Mouse (Mus musculus): ENCODE measurements at regions not wholly inside any gene's neighbourhood (a gene's known extent, or its start where the extent isn't known, plus 50 kb on each side); places are given as distances from the start of the nearest gene placed in this dataset.

- Histone ChIP-seq H3K36me3 (replicated peaks in 1 of 2; ENCODE audit: control insufficient read depth in 1 of 2, insufficient read depth in 1 of 2, low read length in 1 of 2) (no peaks in the 10 kb centered on the region), H3K27ac (ENCODE audit: insufficient read depth, low read depth) (no peak overlapping the region)
- in situ Hi-C loops (cut with MboI; ENCODE audit: low pct_ligation_motif_present, low pct_unique_long_range_greater_than_20kb, low sequenced_read_pairs), result loop anchor here (10.0 kb wide), 1 partner anchor 84 kb away; no protein-coding TSS in a partner anchor
Measured at GRCm38 (mm10) chr3:54570501-54570900, 122.1 kb upstream of the Supt20 start.

GRCm38 (mm10) chr3:54577851-54578250 lies 114.8 kb upstream of the Supt20 start:
- H3K9me3 ChIP-seq (replicated peaks; ENCODE audit: low read length), result peaks cover 4% of the 10 kb centered on the region
- TF ChIP-seq RCOR1 (conservative IDR thresholded peaks at IDR 0.05; ENCODE audit: low read depth, low read length) (no peak), CHD2 (IDR thresholded peaks at IDR 0.05; ENCODE audit: low read length) (no peak), SIN3A (IDR thresholded peaks at IDR 0.05; ENCODE audit: low read length) (no peak), IRF4 (IDR thresholded peaks at IDR 0.05; ENCODE audit: low read depth, low read length) (no peak), NRF1 (IDR thresholded peaks at IDR 0.05; ENCODE audit: low read depth, low read length) (no peak), JUN (IDR thresholded peaks at IDR 0.05; ENCODE audit: insufficient read depth, low read depth, low read length) (no peak), EP300 (IDR thresholded peaks at IDR 0.05; ENCODE audit: low read length) (no peak), MAX (IDR thresholded peaks at IDR 0.05; ENCODE audit: low read length) (no peak), JUND (conservative IDR thresholded peaks at IDR 0.05; ENCODE audit: low read depth, low read length) (no peak), POLR2A (IDR thresholded peaks at IDR 0.05; ENCODE audit: low read depth, low read length) (no peak), PAX5 (IDR thresholded peaks at IDR 0.05; ENCODE audit: low read length) (no peak), USF1 (IDR thresholded peaks at IDR 0.05; ENCODE audit: low read depth, low read length) (no peak), GABPA (IDR thresholded peaks at IDR 0.05; ENCODE audit: insufficient replicate concordance, low read depth, low read length) (no peak), ZMIZ1 (IDR thresholded peaks at IDR 0.05; ENCODE audit: low read depth, low read length) (no peak), ZKSCAN1 (IDR thresholded peaks at IDR 0.05; ENCODE audit: borderline replicate concordance, low read depth, low read length) (no peak), CHD1 (IDR thresholded peaks at IDR 0.05; ENCODE audit: low read depth, low read length) (no peak), UBTF (IDR thresholded peaks at IDR 0.05; ENCODE audit: low read depth, low read length) (no peak), SMC3 (IDR thresholded peaks at IDR 0.05; ENCODE audit: low read depth, low read length) (no peak), USF2 (conservative IDR thresholded peaks at IDR 0.05; ENCODE audit: low read depth, low read length) (no peak), MYC (IDR thresholded peaks at IDR 0.05; ENCODE audit: low read depth, low read length) (no peak)
- dilution Hi-C loops (cut with MboI; ENCODE audit: extremely low pct_ligation_motif_present, extremely low pct_unique_long_range_greater_than_20kb, low sequenced_read_pairs), result no loop called here

More at GRCm38 (mm10) chr3:54570501-54570900, 122.1 kb upstream of the Supt20 start:
- no peak overlapping the region for H3K4me3 ChIP-seq (replicated peaks in 1 of 3; ENCODE audit: low read depth in 2 of 3, low read length in 2 of 3, poor library complexity in 1 of 3)
- peak; percentile 23 for DNase-seq (ENCODE audit: extremely low read depth)
- dilution Hi-C loops (cut with MboI; ENCODE audit: extremely low pct_ligation_motif_present, extremely low pct_unique_long_range_greater_than_20kb, low sequenced_read_pairs), result no loop called here
- H3K9me3 ChIP-seq (replicated peaks; ENCODE audit: low read length), result peaks cover 7% of the 10 kb centered on the region
- TF ChIP-seq SMC3 (IDR thresholded peaks at IDR 0.05; ENCODE audit: low read depth, low read length) (peak; percentile 56), TBP (conservative IDR thresholded peaks at IDR 0.05; ENCODE audit: low read depth, low read length) (no peak), IRF4 (IDR thresholded peaks at IDR 0.05; ENCODE audit: low read depth, low read length) (no peak), HCFC1 (IDR thresholded peaks at IDR 0.05; ENCODE audit: low read depth, low read length) (no peak), CTCF (conservative IDR thresholded peaks at IDR 0.05 in 1 of 2, IDR thresholded peaks at IDR 0.05 in 1 of 2; ENCODE audit: low read depth in 2 of 2, low read length in 2 of 2) (peak in 1 of 2 experiments; percentile 55; a peak in 2 of 4 replicates), POLR2AphosphoS2 (IDR thresholded peaks at IDR 0.05; ENCODE audit: low read depth, low read length) (no peak), ZMIZ1 (IDR thresholded peaks at IDR 0.05; ENCODE audit: low read depth, low read length) (no peak), RAD21 (IDR thresholded peaks at IDR 0.05; ENCODE audit: low read depth, low read length) (peak; percentile 45)
- H3K79me2 ChIP-seq (replicated peaks; ENCODE audit: control insufficient read depth, extremely low read depth, insufficient read depth, poor library complexity, severe bottlenecking), result no peaks in the 10 kb centered on the region
- no peaks in the 10 kb centered on the region for H3K4me1 ChIP-seq (ENCODE audit: control insufficient read depth in 1 of 2, insufficient read depth in 2 of 2)
- no peaks in the 10 kb centered on the region for H3K27me3 ChIP-seq (replicated peaks)
- H3K9ac ChIP-seq (ENCODE audit: insufficient read depth, low read depth), result no peak overlapping the region
- no peak overlapping the region for H3K4me2 ChIP-seq (ENCODE audit: insufficient read depth, low read depth, poor library complexity, severe bottlenecking)

More at GRCm38 (mm10) chr3:54577851-54578250, 114.8 kb upstream of the Supt20 start:
- Histone ChIP-seq H3K9ac (ENCODE audit: insufficient read depth, low read depth) (no peak overlapping the region), H3K27me3 (replicated peaks) (no peaks in the 10 kb centered on the region), H3K36me3 (replicated peaks in 1 of 2; ENCODE audit: control insufficient read depth in 1 of 2, insufficient read depth in 1 of 2, low read length in 1 of 2) (no peaks in the 10 kb centered on the region), H3K4me1 (ENCODE audit: control insufficient read depth in 1 of 2, insufficient read depth in 2 of 2) (no peaks in the 10 kb centered on the region), H3K27ac (ENCODE audit: insufficient read depth, low read depth) (no peak overlapping the region), H3K4me2 (ENCODE audit: insufficient read depth, low read depth, poor library complexity, severe bottlenecking) (no peak overlapping the region), H3K4me3 (replicated peaks in 1 of 3; ENCODE audit: low read depth in 2 of 3, low read length in 2 of 3, poor library complexity in 1 of 3) (no peak overlapping the region), H3K79me2 (replicated peaks; ENCODE audit: control insufficient read depth, extremely low read depth, insufficient read depth, poor library complexity, severe bottlenecking) (no peaks in the 10 kb centered on the region)
- no peak for DNase-seq (ENCODE audit: extremely low read depth)
- in situ Hi-C loops (cut with MboI; ENCODE audit: low pct_ligation_motif_present, low pct_unique_long_range_greater_than_20kb, low sequenced_read_pairs), result loop anchor here (10.0 kb wide), 1 partner anchor 77 kb away; no protein-coding TSS in a partner anchor

All from CH12.LX (cell line).